Mouse (Mus musculus): ENCODE results near the gene Tnp2.

- TF ChIP-seq GATA1 (IDR thresholded peaks at IDR 0.05; ENCODE audit: borderline replicate concordance, low read length): no peak
- no peak for TF ChIP-seq FLI1 (IDR thresholded peaks at IDR 0.05; ENCODE audit: low read length)
Measured at GRCm38 (mm10) chr16:10773543-10773942, 14.9 kb downstream of the Tnp2 start.
